Mouse (Mus musculus) limb, embryonic 11.5 days (tissue): ENCODE measurements around the gene Saxo1. TPM values are rescaled to one million over a fixed set of nuclear protein-coding genes. Genes with fewer than 3 reads are reported as not detected.

Experiments used
- ATAC-seq: fragments of 200-750 bp; cut with Nextera tagmentation; 2 replicates; pipeline ENCODE4 v1.8.0; 2017; ENCODE audit warnings: low read depth; ENCODE audit not compliant: insufficient number of reproducible peaks, low FRiP score, low TSS enrichment
- DNase-seq: peaks from one replicate; pipeline ENCODE4 v3.0.0-alpha.2; 2015; ENCODE audit warnings: low spot score
- H3K27ac ChIP-seq: fragments of 300-500 bp; sonication (generic); replicated peaks from 2 replicates; pipeline ENCODE4 v1.5.1; 2014; ENCODE audit warnings: low read depth, mild to moderate bottlenecking, low read length
- H3K27me3 ChIP-seq: fragments of 300-500 bp; sonication (generic); 2 replicates; pipeline ENCODE4 v1.6.1; 2014; ENCODE audit warnings: mild to moderate bottlenecking, low read length, mixed read lengths; ENCODE audit not compliant: control insufficient read depth, insufficient read depth
- H3K36me3 ChIP-seq: fragments of 300-500 bp; sonication (generic); 2 replicates; pipeline ENCODE4 v1.6.1; 2014; ENCODE audit warnings: mild to moderate bottlenecking, low read length, moderate library complexity, mixed read lengths; ENCODE audit not compliant: control insufficient read depth, insufficient read depth
- H3K4me1 ChIP-seq: fragments of 300-500 bp; sonication (generic); 2 replicates; pipeline ENCODE4 v1.6.1; 2014; ENCODE audit warnings: low read length, mixed read lengths; ENCODE audit not compliant: control insufficient read depth, insufficient read depth
- H3K4me2 ChIP-seq: fragments of 300-500 bp; sonication (generic); 2 replicates; pipeline ENCODE4 v1.6.1; 2014; ENCODE audit warnings: low read depth, mild to moderate bottlenecking, moderate library complexity; ENCODE audit not compliant: severe bottlenecking
- H3K4me3 ChIP-seq: fragments of 300-500 bp; sonication (generic); 2 replicates; pipeline ENCODE4 v1.5.1; 2014; ENCODE audit warnings: low read depth, low read length
- H3K9ac ChIP-seq: fragments of 300-500 bp; sonication (generic); 2 replicates; pipeline ENCODE4 v1.6.1; 2014; ENCODE audit warnings: mild to moderate bottlenecking, low read length
- H3K9me3 ChIP-seq: fragments of 300-500 bp; sonication (generic); 2 replicates; pipeline ENCODE4 v1.6.1; 2016; ENCODE audit warnings: low read length; ENCODE audit not compliant: control insufficient read depth
- whole genome bisulfite sequencing: fragments of 180-500 bp; shearing (Covaris S2); extraction: QIAGEN DNeasy Blood & Tissue Kit; methylation state at CpG from one replicate; pipeline ENCODE4 v1.1.7; 2014; 5-methylcytosine and 5-hydroxymethylcytosine counted together
- polyA plus RNA-seq: library from polyadenylated mRNA; unstranded; fragments of >200 nt; fragmentation: Nextera tagmentation; extraction: Ambion mirVana; gene quantifications from 2 replicates; pipeline ENCODE4 v1.2.1, GENCODE M21; 2014

The Saxo1 gene
- polyA plus RNA-seq, 1 experiment from 2014 or later = 0.36 TPM

GRCm38 (mm10) chr4:86406501-86407199 is 151.5 kb downstream of the Saxo1 start:
- no peaks in the 10 kb centered on the region for H3K36me3 ChIP-seq
- no peak overlapping the region for H3K9ac ChIP-seq
- H3K4me2 ChIP-seq = no peak overlapping the region
- H3K27ac ChIP-seq = peak overlapping the region; percentile 42; the same call in 1 of the 2 replicates
- H3K4me3 ChIP-seq = no peak overlapping the region
- H3K9me3 ChIP-seq = no peaks in the 10 kb centered on the region
- ATAC-seq (peak; percentile 35; the same call in 1 of the 2 replicates), DNase-seq (peak; percentile 70)
- peaks cover 15% of the 10 kb centered on the region for H3K4me1 ChIP-seq
- H3K27me3 ChIP-seq = no peaks in the 10 kb centered on the region
- WGBS = 55% methylated on average over 7 of the region's 7 CpGs

- ATAC-seq (no peak), DNase-seq (no peak)
- no peak overlapping the region for H3K9ac ChIP-seq
- no peak overlapping the region for H3K4me2 ChIP-seq
- no peaks in the 10 kb centered on the region for H3K27me3 ChIP-seq
- no peaks in the 10 kb centered on the region for H3K36me3 ChIP-seq
- H3K9me3 ChIP-seq = no peaks in the 10 kb centered on the region
- WGBS = 70% methylated on average over 3 of the region's 3 CpGs
- no peak overlapping the region for H3K27ac ChIP-seq
- H3K4me1 ChIP-seq = no peaks in the 10 kb centered on the region; the same call in 1 of the 2 replicates
- H3K4me3 ChIP-seq = no peak overlapping the region
Observed at GRCm38 (mm10) chr4:86401116-86401515, 157.0 kb downstream of the Saxo1 start.

GRCm38 (mm10) chr4:86397470-86397869 is 160.7 kb downstream of the Saxo1 start:
- no peak overlapping the region for H3K27ac ChIP-seq
- H3K27me3 ChIP-seq = no peaks in the 10 kb centered on the region
- ATAC-seq (no peak), DNase-seq (no peak)
- H3K36me3 ChIP-seq = no peaks in the 10 kb centered on the region
- H3K4me2 ChIP-seq = no peak overlapping the region
- no peak overlapping the region for H3K9ac ChIP-seq
- no peak overlapping the region for H3K4me3 ChIP-seq
- H3K9me3 ChIP-seq = no peaks in the 10 kb centered on the region
- H3K4me1 ChIP-seq = 0 out of 2 replicates have a peak, but pooled peaks cover 6% of the 10 kb centered on the region
- 70% methylated on average over 2 of the region's 2 CpGs for WGBS

- no peaks in the 10 kb centered on the region for H3K27me3 ChIP-seq
- H3K9me3 ChIP-seq = no peaks in the 10 kb centered on the region
- DNase-seq = no peak
- H3K4me1 ChIP-seq = 0 out of 2 replicates have a peak, but pooled peaks cover 6% of the 10 kb centered on the region
- H3K36me3 ChIP-seq = no peaks in the 10 kb centered on the region
- H3K4me3 ChIP-seq = no peak overlapping the region
- no peak for ATAC-seq
- no peak overlapping the region for H3K27ac ChIP-seq
- H3K4me2 ChIP-seq = no peak overlapping the region
- 80% methylated on average over 7 of the region's 7 CpGs for WGBS
- no peak overlapping the region for H3K9ac ChIP-seq
Observed at GRCm38 (mm10) chr4:86396672-86397288, 161.3 kb downstream of the Saxo1 start.

GRCm38 (mm10) chr4:86395636-86396035 is 162.5 kb downstream of the Saxo1 start:
- no peaks in the 10 kb centered on the region for H3K27me3 ChIP-seq
- ATAC-seq (no peak; the same call in 1 of the 2 replicates), DNase-seq (peak; percentile 40)
- H3K36me3 ChIP-seq = no peaks in the 10 kb centered on the region
- no peak overlapping the region for H3K4me3 ChIP-seq
- H3K9me3 ChIP-seq = no peaks in the 10 kb centered on the region
- WGBS = 41% methylated on average over 6 of the region's 6 CpGs
- H3K4me2 ChIP-seq = no peak overlapping the region
- H3K4me1 ChIP-seq = 0 out of 2 replicates have a peak, but pooled peaks cover 6% of the 10 kb centered on the region
- H3K9ac ChIP-seq = no peak overlapping the region
- 0 out of 2 replicates have a peak overlapping the region, but pooled peaks have one; percentile 15 for H3K27ac ChIP-seq

Other genes with a start within 250 kb of the Saxo1 start
- 85.0 and 102 TPM in 2 replicates for gene Rraga, start 17.3 kb upstream of the Saxo1 start, polyA plus RNA-seq
- 30.7 and 34.1 TPM in 2 replicates for gene Haus6, start 53.7 kb upstream of the Saxo1 start, polyA plus RNA-seq
- 80.0 and 83.8 TPM in 2 replicates for gene Plin2, start 111.7 kb upstream of the Saxo1 start, polyA plus RNA-seq
- 7.0 and 7.9 TPM in 2 replicates for gene Dennd4c, start 190.2 kb upstream of the Saxo1 start, polyA plus RNA-seq